Mouse (Mus musculus) bone marrow, adult 2 months (tissue): ENCODE measurements around the gene Plch2. TPM values are rescaled to one million over a fixed set of nuclear protein-coding genes. Genes with fewer than 3 reads are reported as not detected.
A peak's percentile ranks its signal among the peaks of the same experiment; 100 is the strongest.

Experiments
- H3K27ac ChIP-seq: fragments of 200-500 bp; 2 replicates; pipeline ENCODE4 v1.5.1; 2012; ENCODE audit warnings: low read depth, mild to moderate bottlenecking, control low read depth, inconsistent platforms, low read length; ENCODE audit not compliant: control insufficient read depth, poor library complexity, insufficient read depth
- H3K4me1 ChIP-seq: fragments of 200-500 bp; 2 replicates; pipeline ENCODE4 v1.6.1; 2011; ENCODE audit warnings: low read length; ENCODE audit not compliant: control insufficient read depth, insufficient read depth
- H3K4me3 ChIP-seq: fragments of 200-500 bp; replicated peaks from 2 replicates; pipeline ENCODE3; 2011; ENCODE audit warnings: mild to moderate bottlenecking, low read depth, low read length, control low read depth; ENCODE audit not compliant: control insufficient read depth
- CTCF ChIP-seq: fragments of 200-500 bp; IDR thresholded peaks from 2 replicates; pipeline ENCODE4 v1.5.1; 2011; ENCODE audit warnings: low read length, control low read depth; ENCODE audit not compliant: control insufficient read depth, insufficient read depth
- POLR2A ChIP-seq: fragments of 200-500 bp; IDR thresholded peaks from 2 replicates; pipeline ENCODE4 v1.6.1; 2011; ENCODE audit warnings: low read depth, mild to moderate bottlenecking, control low read depth, low read length, borderline replicate concordance; ENCODE audit not compliant: control insufficient read depth
- WGBS: fragments of 180-500 bp; shearing (Covaris S2); methylation state at CpG from one replicate; pipeline ENCODE4 v1.1.7; 2018; 5-methylcytosine and 5-hydroxymethylcytosine counted together
- polyA plus RNA-seq: library from polyadenylated mRNA; stranded (reverse); fragments of >200 nt; gene quantifications from 2 replicates; pipeline ENCODE4 v1.2.4, GENCODE M21; 2011; ENCODE audit warnings: low replicate concordance; ENCODE audit not compliant: missing spikeins, insufficient read depth, insufficient read length

Plch2 gene
- polyA plus RNA-seq = not detected in 2 replicates

DNA sequence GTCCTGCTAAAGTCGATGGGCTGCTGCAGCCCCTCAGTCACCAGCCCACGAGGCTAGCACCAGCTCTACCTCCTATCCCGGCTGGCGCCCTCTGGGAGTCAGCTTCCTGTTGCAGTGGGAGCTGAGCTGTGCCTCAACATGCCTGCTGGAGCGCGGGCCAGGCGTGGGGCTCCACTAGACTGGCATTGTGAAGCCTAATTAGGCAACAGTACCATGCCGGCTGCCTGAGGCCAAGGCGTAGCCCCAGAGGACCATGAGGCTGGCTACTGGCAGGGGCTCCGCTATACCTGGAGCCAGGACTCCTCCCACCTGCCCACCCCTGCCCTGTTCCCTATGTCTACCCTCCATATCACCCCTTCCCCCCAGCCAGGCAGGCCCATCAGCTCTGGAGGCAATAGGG, at the start of gene Plch2:
Gene Plch2 (minus strand): TSS at position 61 of the 400 bp plus-strand sequence.
- no peak within 1 kb of the TSS for H3K27ac ChIP-seq
- no peaks in the 10 kb centered on the region for H3K4me1 ChIP-seq
- WGBS = 71% methylated on average over 10 of the region's 10 CpGs
- H3K4me3 ChIP-seq = no peak within 1 kb of the TSS
- no peak for TF ChIP-seq CTCF
- TF ChIP-seq POLR2A = no peak

DNA sequence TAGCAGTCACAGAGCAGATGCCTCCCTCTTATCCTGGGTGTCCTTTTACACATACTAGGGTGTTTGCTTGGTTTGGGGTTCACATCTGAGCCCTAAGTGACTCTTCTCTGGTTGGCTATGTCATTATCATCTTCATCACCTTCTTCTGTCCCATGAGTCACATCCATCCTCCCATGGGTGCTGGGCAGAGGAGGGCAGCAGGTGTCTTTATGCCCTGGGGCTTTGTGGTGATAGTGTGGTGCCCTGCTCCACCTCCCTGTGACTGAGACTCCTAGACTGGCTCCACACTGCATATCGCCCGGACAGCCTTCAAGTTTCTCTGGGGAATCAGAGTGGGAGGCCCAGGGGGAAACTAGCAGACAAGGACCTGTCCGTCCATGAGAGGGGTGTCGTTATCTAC, 42.0 kb upstream of the Plch2 start:
- H3K4me1 ChIP-seq = no peaks in the 10 kb centered on the region
- H3K4me3 ChIP-seq = no peak overlapping the region
- H3K27ac ChIP-seq = no peak overlapping the region
- TF ChIP-seq POLR2A (no peak), CTCF (no peak)
- 59% methylated on average over 4 of the region's 4 CpGs for WGBS

DNA sequence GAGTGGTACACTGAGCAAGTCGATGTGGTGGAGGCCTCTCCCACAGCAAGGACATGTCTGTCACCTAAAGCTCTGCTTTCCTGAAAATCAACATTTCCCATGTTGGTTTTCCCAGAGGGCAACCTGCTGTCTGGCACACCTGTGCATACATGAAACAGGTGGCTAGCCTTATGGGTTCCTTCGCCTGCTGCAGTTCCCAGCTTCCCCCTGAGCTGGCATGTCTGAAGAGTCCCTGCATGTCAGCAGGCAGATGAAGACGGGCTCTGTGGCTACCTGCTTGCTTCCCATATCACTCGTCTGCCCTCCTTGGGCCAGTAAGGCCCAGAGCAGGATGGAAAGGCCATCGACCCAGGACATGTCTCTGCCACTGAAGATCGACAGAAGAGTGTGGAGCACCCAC, 40.9 kb upstream of the Plch2 start:
- no peak for TF ChIP-seq CTCF
- no peak for TF ChIP-seq POLR2A
- WGBS = 76% methylated on average over 6 of the region's 6 CpGs
- Histone ChIP-seq H3K4me1 (no peaks in the 10 kb centered on the region), H3K4me3 (no peak overlapping the region), H3K27ac (no peak overlapping the region)

DNA sequence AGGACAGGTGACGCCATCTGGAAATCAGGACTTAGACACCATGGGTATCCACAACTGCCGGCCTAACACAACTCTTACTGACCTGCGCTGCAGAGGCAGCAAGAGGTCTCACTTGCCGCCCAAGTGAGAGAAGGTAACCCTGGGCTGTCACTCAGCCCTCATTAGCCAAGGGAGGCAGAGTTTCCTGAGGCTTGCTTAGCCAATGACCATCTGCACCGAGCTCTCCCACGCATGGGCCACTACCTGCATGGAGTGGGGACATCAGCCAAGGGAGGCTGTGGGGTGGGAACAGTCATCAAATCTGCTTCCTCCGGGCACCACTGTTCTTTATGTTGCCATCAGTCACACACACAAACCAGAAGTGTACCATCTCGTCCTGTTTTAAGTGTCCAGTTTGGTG, 39.4 kb upstream of the Plch2 start:
- 85% methylated on average over 8 of the region's 8 CpGs for WGBS

DNA sequence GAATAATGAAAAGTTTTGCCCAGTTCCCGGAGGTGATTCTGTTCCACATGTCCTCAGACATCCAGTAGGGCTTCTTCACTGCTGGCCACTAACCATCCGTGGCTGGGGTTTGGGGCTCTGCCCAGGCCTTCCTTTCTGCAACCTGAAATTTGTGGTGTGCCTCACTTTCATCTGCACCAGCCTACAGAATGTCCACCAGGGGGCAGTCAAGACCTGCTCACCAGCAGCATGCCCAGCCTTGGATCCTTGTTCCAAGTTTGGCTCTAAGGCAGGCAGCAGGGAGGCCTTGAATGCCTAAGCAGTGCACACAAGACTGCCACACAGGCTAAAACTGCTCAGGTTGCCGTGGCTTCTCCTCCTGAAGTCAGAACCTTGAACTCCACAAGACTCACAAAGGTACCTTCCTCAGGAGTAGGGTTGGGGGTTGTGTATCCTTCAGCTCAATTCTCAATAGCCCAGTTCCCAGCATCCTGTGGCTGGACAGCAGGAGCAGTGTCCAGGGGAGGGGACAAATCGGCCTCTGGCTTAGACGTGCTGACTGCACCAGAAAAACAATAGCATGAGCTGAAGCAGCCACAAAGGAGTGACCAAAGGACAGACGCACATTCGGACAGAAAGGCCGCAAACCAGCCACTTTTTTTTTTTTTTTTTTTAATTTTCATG, 38.8 kb upstream of the Plch2 start:
- 49% methylated on average over 8 of the region's 8 CpGs for WGBS
- no peak overlapping the region for H3K27ac ChIP-seq
- TF ChIP-seq POLR2A = no peak
- peak; percentile 99 for TF ChIP-seq CTCF
- no peaks in the 10 kb centered on the region for H3K4me1 ChIP-seq
- no peak overlapping the region for H3K4me3 ChIP-seq

More for the DNA sequence above, 39.4 kb upstream of the Plch2 start:
- Histone ChIP-seq H3K4me3 (no peak overlapping the region), H3K27ac (no peak overlapping the region), H3K4me1 (no peaks in the 10 kb centered on the region)
- no peak for TF ChIP-seq CTCF
- TF ChIP-seq POLR2A = no peak

DNA sequence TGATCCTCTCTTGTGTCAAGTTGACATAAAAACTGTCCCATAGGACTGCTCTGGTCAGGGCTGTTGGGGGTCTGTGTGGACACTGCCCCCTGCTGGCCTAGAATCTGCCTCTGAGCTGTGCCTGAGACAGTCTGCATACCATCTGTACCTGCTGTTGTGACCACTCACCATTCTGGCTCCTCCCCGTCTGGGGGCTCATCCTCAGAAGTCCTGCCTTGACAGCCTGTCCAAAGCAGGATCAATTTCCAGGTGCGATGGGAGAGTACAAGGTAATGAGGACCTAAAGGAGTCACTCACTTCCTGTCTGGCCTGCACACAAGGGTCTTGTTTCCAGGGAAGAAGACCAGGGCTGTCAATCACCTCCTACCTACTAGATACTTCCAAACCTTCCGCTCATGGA, 38.0 kb upstream of the Plch2 start:
- Histone ChIP-seq H3K4me3 (no peak overlapping the region), H3K27ac (no peak overlapping the region), H3K4me1 (no peaks in the 10 kb centered on the region)
- WGBS = 75% methylated on average over 3 of the region's 3 CpGs
- TF ChIP-seq POLR2A (no peak), CTCF (peak; percentile 78)

DNA sequence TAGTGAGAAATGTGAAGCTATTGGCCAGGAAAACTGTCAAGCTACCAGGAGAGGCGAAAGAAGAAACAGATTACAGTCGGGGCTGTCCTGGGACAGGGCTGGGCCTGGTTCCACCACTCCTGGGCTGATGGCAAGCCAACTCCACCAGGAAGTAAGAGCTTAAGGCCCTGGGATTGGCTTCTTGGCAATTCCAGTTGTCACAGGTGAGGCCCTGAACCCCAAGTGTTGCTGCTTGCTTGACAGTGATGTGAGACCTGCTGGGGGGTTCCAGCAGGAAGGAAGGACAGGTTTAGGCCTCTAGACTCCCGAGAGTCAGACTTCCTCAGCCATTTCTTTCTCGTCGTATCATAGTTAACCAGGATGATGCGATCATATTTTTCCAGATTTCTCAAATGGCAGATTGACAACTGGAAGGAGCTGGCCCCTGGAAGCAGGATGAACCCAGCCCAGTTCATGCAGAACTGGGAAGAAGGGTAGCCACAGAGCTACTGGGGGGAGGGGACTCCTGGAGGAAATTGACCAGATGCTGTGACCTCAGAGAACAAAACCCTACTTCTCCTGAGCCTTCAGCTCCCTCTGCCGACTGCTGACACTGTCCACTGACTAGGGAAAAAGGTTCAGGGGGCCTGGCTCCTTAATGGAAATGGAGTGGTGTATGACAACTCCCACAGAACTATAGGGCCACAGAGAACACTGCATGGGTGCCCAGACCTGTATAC, 37.0 kb upstream of the Plch2 start:
- H3K4me1 ChIP-seq = no peaks in the 10 kb centered on the region
- WGBS = 76% methylated on average over 7 of the region's 7 CpGs
- TF ChIP-seq POLR2A (no peak), CTCF (no peak)
- H3K4me3 ChIP-seq = no peak overlapping the region
- H3K27ac ChIP-seq = no peak overlapping the region

DNA sequence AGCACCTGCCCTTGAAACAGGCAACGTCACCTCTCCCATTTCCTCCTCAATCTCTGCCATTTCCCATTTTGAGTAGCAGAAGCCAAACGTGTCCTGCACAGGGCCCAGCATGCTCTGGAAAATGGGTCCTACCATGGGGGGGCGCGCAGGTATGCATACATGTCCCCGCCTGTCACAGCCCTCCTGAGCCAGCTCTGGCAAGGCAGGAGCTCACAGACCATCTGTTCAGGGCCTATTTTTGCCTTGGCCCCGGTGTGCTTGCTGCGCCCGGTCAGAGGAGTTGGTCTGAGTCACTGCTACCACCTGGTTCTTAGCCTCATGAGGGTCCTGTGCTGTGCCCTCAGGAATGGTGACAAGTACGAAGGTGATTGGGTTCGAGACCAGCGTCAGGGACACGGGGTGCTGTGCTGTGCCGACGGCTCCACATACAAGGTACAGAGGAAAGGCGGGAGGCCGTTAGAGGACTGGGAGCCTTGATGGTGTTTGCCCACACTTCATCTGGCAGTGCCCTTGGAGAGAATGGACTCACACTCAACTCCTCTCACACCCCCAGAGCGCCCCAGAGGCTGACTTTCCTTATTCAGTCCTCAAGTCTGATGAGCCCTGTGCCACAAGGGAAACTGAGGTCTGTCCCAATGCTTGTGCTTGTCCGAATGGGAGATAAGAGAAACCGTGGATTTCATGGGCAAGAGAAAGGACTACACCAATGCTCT, 36.3 kb upstream of the Plch2 start:
- 85% methylated on average over 19 of the region's 19 CpGs for WGBS
- Histone ChIP-seq H3K4me1 (no peaks in the 10 kb centered on the region), H3K27ac (no peak overlapping the region), H3K4me3 (no peak overlapping the region)
- TF ChIP-seq POLR2A (no peak), CTCF (no peak)
